Mouse (Mus musculus): ENCODE measurements around the gene C2cd3. TPM values are rescaled to one million over a fixed set of nuclear protein-coding genes. Genes with fewer than 3 reads are reported as not detected.

The C2cd3 gene
- polyA plus RNA-seq, 1 experiment, result 18.1 TPM

- TF ChIP-seq POLR2A (IDR thresholded peaks at IDR 0.05; ENCODE audit: borderline replicate concordance, control insufficient read depth, low read depth, low read length), result no peak
- no peak overlapping the region for H3K27ac ChIP-seq (ENCODE audit: control insufficient read depth, insufficient read depth, low read depth, low read length, poor library complexity)
- peaks cover 2% of the 10 kb centered on the region for H3K4me1 ChIP-seq (ENCODE audit: control insufficient read depth, insufficient read depth, low read length)
- H3K4me3 ChIP-seq (replicated peaks; ENCODE audit: control insufficient read depth, low read depth, low read length), result no peak overlapping the region
- 80% methylated on average over 3 of the region's 3 CpGs for WGBS
These were observed 53.8 kb downstream of the C2cd3 start for GRCm38 (mm10) chr7:100425795-100426194.

- TF ChIP-seq CTCF (IDR thresholded peaks at IDR 0.05; ENCODE audit: control insufficient read depth, insufficient read depth, low read length) (peak; percentile 64), POLR2A (IDR thresholded peaks at IDR 0.05; ENCODE audit: borderline replicate concordance, control insufficient read depth, low read depth, low read length) (no peak)
- Histone ChIP-seq H3K4me1 (ENCODE audit: control insufficient read depth, insufficient read depth, low read length) (peaks cover 2% of the 10 kb centered on the region), H3K27ac (ENCODE audit: control insufficient read depth, insufficient read depth, low read depth, low read length, poor library complexity) (no peak overlapping the region), H3K4me3 (replicated peaks; ENCODE audit: control insufficient read depth, low read depth, low read length) (no peak overlapping the region)
- WGBS, result 72% methylated on average over 3 of the region's 3 CpGs
These were observed 57.1 kb downstream of the C2cd3 start for GRCm38 (mm10) chr7:100429102-100429501.

- WGBS, result 55% methylated on average over 11 of the region's 11 CpGs
- Histone ChIP-seq H3K4me1 (ENCODE audit: control insufficient read depth, insufficient read depth, low read length) (peaks cover 2% of the 10 kb centered on the region), H3K27ac (ENCODE audit: control insufficient read depth, insufficient read depth, low read depth, low read length, poor library complexity) (peak overlapping the region; percentile 12; the same call in 1 of the 2 replicates), H3K4me3 (replicated peaks; ENCODE audit: control insufficient read depth, low read depth, low read length) (no peak overlapping the region)
- TF ChIP-seq POLR2A (IDR thresholded peaks at IDR 0.05; ENCODE audit: borderline replicate concordance, control insufficient read depth, low read depth, low read length), result no peak
- peak; percentile 9; the same call in 1 of the 2 replicates for TF ChIP-seq CTCF (IDR thresholded peaks at IDR 0.05; ENCODE audit: control insufficient read depth, insufficient read depth, low read length)
These were observed 57.9 kb downstream of the C2cd3 start for GRCm38 (mm10) chr7:100429911-100430310.

- H3K27ac ChIP-seq (ENCODE audit: control insufficient read depth, insufficient read depth, low read depth, low read length, poor library complexity), result peak overlapping the region; percentile 11; the same call in 1 of the 2 replicates
- TF ChIP-seq CTCF (IDR thresholded peaks at IDR 0.05; ENCODE audit: control insufficient read depth, insufficient read depth, low read length) (no peak), POLR2A (IDR thresholded peaks at IDR 0.05; ENCODE audit: borderline replicate concordance, control insufficient read depth, low read depth, low read length) (no peak)
- WGBS, result 55% methylated on average over 5 of the region's 5 CpGs
- H3K4me3 ChIP-seq (replicated peaks; ENCODE audit: control insufficient read depth, low read depth, low read length), result no peak overlapping the region
- peaks cover 2% of the 10 kb centered on the region for H3K4me1 ChIP-seq (ENCODE audit: control insufficient read depth, insufficient read depth, low read length)
These were observed 59.1 kb downstream of the C2cd3 start for GRCm38 (mm10) chr7:100431103-100431502.

GRCm38 (mm10) chr7:100433295-100433694, 61.3 kb downstream of the C2cd3 start:
- TF ChIP-seq POLR2A (IDR thresholded peaks at IDR 0.05; ENCODE audit: borderline replicate concordance, control insufficient read depth, low read depth, low read length) (no peak), CTCF (IDR thresholded peaks at IDR 0.05; ENCODE audit: control insufficient read depth, insufficient read depth, low read length) (no peak)
- H3K27ac ChIP-seq (ENCODE audit: control insufficient read depth, insufficient read depth, low read depth, low read length, poor library complexity), result no peak overlapping the region
- H3K4me1 ChIP-seq (ENCODE audit: control insufficient read depth, insufficient read depth, low read length), result peaks cover 2% of the 10 kb centered on the region
- H3K4me3 ChIP-seq (replicated peaks; ENCODE audit: control insufficient read depth, low read depth, low read length), result no peak overlapping the region
- 90% methylated on average over 6 of the region's 6 CpGs for WGBS

- no peak overlapping the region for H3K4me3 ChIP-seq (replicated peaks; ENCODE audit: control insufficient read depth, low read depth, low read length)
- H3K27ac ChIP-seq (ENCODE audit: control insufficient read depth, insufficient read depth, low read depth, low read length, poor library complexity), result no peak overlapping the region
- H3K4me1 ChIP-seq (ENCODE audit: control insufficient read depth, insufficient read depth, low read length), result no peaks in the 10 kb centered on the region; the same call in 1 of the 2 replicates
- WGBS, result 19% methylated on average over 4 of the region's 4 CpGs
- no peak for TF ChIP-seq POLR2A (IDR thresholded peaks at IDR 0.05; ENCODE audit: borderline replicate concordance, control insufficient read depth, low read depth, low read length)
- no peak for TF ChIP-seq CTCF (IDR thresholded peaks at IDR 0.05; ENCODE audit: control insufficient read depth, insufficient read depth, low read length)
These were observed 71.7 kb downstream of the C2cd3 start for GRCm38 (mm10) chr7:100443728-100444127.

- Histone ChIP-seq H3K27ac (ENCODE audit: control insufficient read depth, insufficient read depth, low read depth, low read length, poor library complexity) (no peak overlapping the region), H3K4me3 (replicated peaks; ENCODE audit: control insufficient read depth, low read depth, low read length) (no peak overlapping the region), H3K4me1 (ENCODE audit: control insufficient read depth, insufficient read depth, low read length) (no peaks in the 10 kb centered on the region; the same call in 1 of the 2 replicates)
- 95% methylated on average over 5 of the region's 5 CpGs for WGBS
- no peak for TF ChIP-seq CTCF (IDR thresholded peaks at IDR 0.05; ENCODE audit: control insufficient read depth, insufficient read depth, low read length)
These were observed 74.2 kb downstream of the C2cd3 start for GRCm38 (mm10) chr7:100446271-100446670.

- Histone ChIP-seq H3K27ac (ENCODE audit: control insufficient read depth, insufficient read depth, low read depth, low read length, poor library complexity) (no peak overlapping the region), H3K4me3 (replicated peaks; ENCODE audit: control insufficient read depth, low read depth, low read length) (no peak overlapping the region), H3K4me1 (ENCODE audit: control insufficient read depth, insufficient read depth, low read length) (no peaks in the 10 kb centered on the region; the same call in 1 of the 2 replicates)
- WGBS, result 90% methylated on average over 12 of the region's 12 CpGs
- TF ChIP-seq CTCF (IDR thresholded peaks at IDR 0.05; ENCODE audit: control insufficient read depth, insufficient read depth, low read length) (no peak), POLR2A (IDR thresholded peaks at IDR 0.05; ENCODE audit: borderline replicate concordance, control insufficient read depth, low read depth, low read length) (no peak)
These were observed 76.5 kb downstream of the C2cd3 start for GRCm38 (mm10) chr7:100448530-100448929.

GRCm38 (mm10) chr7:100448985-100449384, 77.0 kb downstream of the C2cd3 start:
- H3K27ac ChIP-seq (ENCODE audit: control insufficient read depth, insufficient read depth, low read depth, low read length, poor library complexity), result no peak overlapping the region
- 70% methylated on average over 3 of the region's 3 CpGs for WGBS

More at GRCm38 (mm10) chr7:100448985-100449384, 77.0 kb downstream of the C2cd3 start:
- TF ChIP-seq CTCF (IDR thresholded peaks at IDR 0.05; ENCODE audit: control insufficient read depth, insufficient read depth, low read length), result no peak
- no peak for TF ChIP-seq POLR2A (IDR thresholded peaks at IDR 0.05; ENCODE audit: borderline replicate concordance, control insufficient read depth, low read depth, low read length)
- no peak overlapping the region for H3K4me3 ChIP-seq (replicated peaks; ENCODE audit: control insufficient read depth, low read depth, low read length)
- no peaks in the 10 kb centered on the region; the same call in 1 of the 2 replicates for H3K4me1 ChIP-seq (ENCODE audit: control insufficient read depth, insufficient read depth, low read length)
